Mouse (Mus musculus): ENCODE measurements around the gene Oosp2. TPM values are rescaled to one million over a fixed set of nuclear protein-coding genes. Genes with fewer than 3 reads are reported as not detected.

The Oosp2 gene
- not detected in 2 replicates for polyA plus RNA-seq (2014; fragmentation: Nextera tagmentation; extraction: Ambion mirVana)

DNA sequence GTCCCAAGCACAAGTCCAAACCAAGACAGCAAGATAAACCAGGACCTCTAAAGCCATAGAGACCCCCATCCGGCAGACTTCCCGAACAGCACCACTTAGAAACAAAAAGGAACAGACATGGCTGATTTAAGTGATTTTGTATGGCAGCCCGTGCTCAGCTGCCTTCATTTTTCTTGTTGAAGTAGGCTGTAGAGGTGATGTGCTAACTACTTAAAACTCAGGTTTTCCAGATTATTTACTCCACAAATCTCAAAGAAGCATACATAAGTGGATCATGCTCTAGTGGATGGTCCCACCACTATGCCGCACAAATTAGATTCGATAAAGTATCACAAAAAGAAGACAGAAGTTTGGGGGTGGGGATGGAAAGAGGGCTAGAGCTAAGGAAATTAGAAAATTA, at the start of gene Oosp2:
Gene Oosp2 (minus strand): TSS at position 101 of the 400 bp plus-strand sequence.
- H3K9me3 ChIP-seq (ENCODE audit: control insufficient read depth, low read length), result no peaks in the 10 kb centered on the region
- no peak for DNase-seq (ENCODE audit: low spot score)
- no peaks in the 10 kb centered on the region for H3K36me3 ChIP-seq (replicated peaks; ENCODE audit: control insufficient read depth, insufficient read depth)
- H3K27ac ChIP-seq, result no peak within 1 kb of the TSS
- H3K4me2 ChIP-seq (replicated peaks), result no peak within 1 kb of the TSS
- H3K9ac ChIP-seq, result no peak within 1 kb of the TSS
- ATAC-seq (ENCODE audit: low FRiP score), result no peak
- no peaks in the 10 kb centered on the region for H3K27me3 ChIP-seq (ENCODE audit: control insufficient read depth, insufficient read depth, low read length)
- no peaks in the 10 kb centered on the region for H3K4me1 ChIP-seq (replicated peaks; ENCODE audit: control insufficient read depth, insufficient read depth, low read length)
- 94% methylated on average over 5 of the region's 5 CpGs for WGBS
- H3K4me3 ChIP-seq (replicated peaks; ENCODE audit: low read length), result no peak within 1 kb of the TSS

DNA sequence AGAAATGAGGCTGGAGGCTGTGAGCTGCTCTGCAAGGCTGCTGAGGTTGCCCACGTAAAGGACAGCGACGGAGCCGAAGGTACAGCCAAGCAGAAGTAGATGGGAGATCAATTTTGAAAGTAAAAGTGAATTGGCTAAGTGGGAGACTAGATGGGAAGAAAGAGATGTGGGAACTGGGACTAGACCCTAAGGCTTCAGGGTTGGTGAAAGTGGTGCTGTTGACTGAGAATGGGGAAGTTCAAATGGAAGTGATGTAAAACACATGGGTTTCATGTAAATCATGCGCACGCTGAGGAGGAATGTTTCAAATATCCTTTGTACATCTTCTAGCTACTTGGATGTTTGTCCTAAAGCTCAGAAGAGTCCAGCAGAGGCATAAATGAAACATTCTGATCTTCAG, 38.0 kb upstream of the Oosp2 start:
- H3K27ac ChIP-seq, result no peak overlapping the region
- no peaks in the 10 kb centered on the region for H3K4me1 ChIP-seq (replicated peaks; ENCODE audit: control insufficient read depth, insufficient read depth, low read length)
- WGBS, result 90% methylated on average over 6 of the region's 6 CpGs
- H3K9ac ChIP-seq, result no peak overlapping the region
- no peaks in the 10 kb centered on the region for H3K27me3 ChIP-seq (ENCODE audit: control insufficient read depth, insufficient read depth, low read length)
- H3K4me3 ChIP-seq (replicated peaks; ENCODE audit: low read length), result no peak overlapping the region
- DNase-seq (ENCODE audit: low spot score) (no peak), ATAC-seq (ENCODE audit: low FRiP score) (no peak)
- no peaks in the 10 kb centered on the region for H3K36me3 ChIP-seq (replicated peaks; ENCODE audit: control insufficient read depth, insufficient read depth)
- H3K4me2 ChIP-seq (replicated peaks), result no peak overlapping the region
- no peaks in the 10 kb centered on the region for H3K9me3 ChIP-seq (ENCODE audit: control insufficient read depth, low read length)

DNA sequence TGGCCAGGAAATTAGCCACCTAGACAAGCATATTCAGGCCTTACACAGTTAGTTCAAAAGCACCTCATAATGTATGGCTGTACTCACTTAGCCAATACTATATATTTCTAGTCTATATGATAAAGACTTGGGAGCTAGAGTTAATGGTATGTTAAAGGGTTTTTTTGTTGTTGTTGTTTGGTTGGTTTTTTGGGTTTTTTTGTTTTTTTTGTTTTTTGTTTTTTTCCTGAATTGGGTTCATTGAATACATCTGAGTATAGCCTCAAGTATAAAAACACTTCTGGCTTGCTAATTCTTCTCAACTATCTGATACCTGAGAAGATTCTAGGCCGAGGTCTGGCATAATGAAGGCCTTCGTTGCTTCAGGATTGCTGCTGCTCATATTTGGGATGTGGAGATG, 36.4 kb upstream of the Oosp2 start, which contains the start of gene Oosp3:
Gene Oosp3 (plus strand): TSS at position 301 of the 400 bp plus-strand sequence.
- H3K4me1 ChIP-seq (replicated peaks; ENCODE audit: control insufficient read depth, insufficient read depth, low read length), result no peaks in the 10 kb centered on the region
- no peak within 1 kb of the TSS for H3K4me2 ChIP-seq (replicated peaks)
- H3K27ac ChIP-seq, result no peak within 1 kb of the TSS
- H3K9me3 ChIP-seq (ENCODE audit: control insufficient read depth, low read length), result no peaks in the 10 kb centered on the region
- no peaks in the 10 kb centered on the region for H3K36me3 ChIP-seq (replicated peaks; ENCODE audit: control insufficient read depth, insufficient read depth)
- ATAC-seq (ENCODE audit: low FRiP score), result no peak
- H3K9ac ChIP-seq, result no peak within 1 kb of the TSS
- no peak within 1 kb of the TSS for H3K4me3 ChIP-seq (replicated peaks; ENCODE audit: low read length)
- H3K27me3 ChIP-seq (ENCODE audit: control insufficient read depth, insufficient read depth, low read length), result no peaks in the 10 kb centered on the region
- 85% methylated on average over 2 of the region's 2 CpGs for WGBS
- DNase-seq (ENCODE audit: low spot score), result no peak

DNA sequence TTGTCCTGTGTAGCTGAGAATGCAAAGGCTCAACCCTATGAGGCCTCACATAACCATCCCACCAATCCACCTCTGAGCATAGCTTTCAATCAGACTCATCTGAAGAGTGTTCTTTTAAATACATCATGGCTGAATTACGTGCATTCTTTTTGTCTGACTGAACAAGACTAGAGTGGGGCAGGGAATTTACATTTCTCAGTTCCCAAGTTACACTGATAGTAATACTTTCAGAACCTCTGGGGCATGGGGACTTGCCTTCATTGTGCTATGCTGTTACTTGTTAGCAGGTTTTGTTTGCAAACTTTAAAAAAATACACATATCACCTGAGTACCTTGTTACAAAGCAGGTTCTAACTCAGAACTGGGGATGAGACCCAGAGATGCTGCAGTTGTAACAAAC, 31.1 kb upstream of the Oosp2 start:
- H3K4me2 ChIP-seq (replicated peaks), result no peak overlapping the region
- no peak overlapping the region for H3K4me3 ChIP-seq (replicated peaks; ENCODE audit: low read length)
- DNase-seq (ENCODE audit: low spot score), result no peak
- no peaks in the 10 kb centered on the region for H3K36me3 ChIP-seq (replicated peaks; ENCODE audit: control insufficient read depth, insufficient read depth)
- no peaks in the 10 kb centered on the region for H3K4me1 ChIP-seq (replicated peaks; ENCODE audit: control insufficient read depth, insufficient read depth, low read length)
- WGBS, result 77% methylated on average over 1 of the region's 1 CpGs
- H3K27me3 ChIP-seq (ENCODE audit: control insufficient read depth, insufficient read depth, low read length), result no peaks in the 10 kb centered on the region
- no peak overlapping the region for H3K9ac ChIP-seq
- no peak overlapping the region for H3K27ac ChIP-seq
- ATAC-seq (ENCODE audit: low FRiP score), result no peak
- H3K9me3 ChIP-seq (ENCODE audit: control insufficient read depth, low read length), result no peaks in the 10 kb centered on the region

DNA sequence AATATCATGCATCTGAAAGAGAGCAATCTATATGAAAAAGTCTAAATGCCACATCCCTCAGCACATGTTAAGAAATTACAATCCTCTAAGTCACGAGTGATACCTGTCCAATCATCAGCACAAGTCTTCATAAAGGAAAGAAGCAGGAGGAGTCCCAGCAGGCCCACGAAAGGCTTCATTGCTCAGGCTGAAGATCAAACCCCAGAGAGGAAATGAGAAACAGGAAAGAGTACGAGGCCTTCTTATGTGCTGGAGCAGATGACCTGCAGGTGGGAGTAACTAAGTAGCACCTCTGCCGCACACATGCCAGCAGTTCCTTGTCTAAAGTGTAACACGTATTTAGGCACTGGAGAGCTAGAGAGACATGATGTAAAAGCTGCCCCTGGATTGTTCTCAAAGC, 30.5 kb upstream of the Oosp2 start, which contains the start of gene Oosp1:
Gene Oosp1 (minus strand): TSS at position 312 of the 400 bp plus-strand sequence.
- ATAC-seq (ENCODE audit: low FRiP score), result no peak

DNA sequence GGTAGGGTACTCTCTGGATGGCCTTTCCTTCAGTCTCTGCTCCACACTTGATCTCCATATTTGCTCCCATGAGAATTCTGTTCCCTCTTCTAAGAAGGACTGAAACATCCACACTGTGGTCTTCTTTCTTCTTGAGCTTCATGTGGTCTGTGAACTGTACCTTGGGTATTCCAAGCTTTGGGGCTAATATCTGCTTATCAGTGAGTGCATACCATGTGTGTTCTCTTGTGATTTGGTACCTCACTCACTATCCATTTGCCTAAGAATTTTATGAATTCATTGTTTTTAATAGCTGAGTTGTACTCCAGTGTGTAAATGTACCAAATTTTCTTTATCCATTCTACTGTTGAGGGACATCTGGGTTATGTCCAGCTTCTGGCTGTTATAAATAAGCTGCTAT, 1.2 kb upstream of the Oosp2 start:
- Histone ChIP-seq H3K36me3 (replicated peaks; ENCODE audit: control insufficient read depth, insufficient read depth) (no peaks in the 10 kb centered on the region), H3K4me2 (replicated peaks) (no peak overlapping the region), H3K9ac (no peak overlapping the region), H3K4me1 (replicated peaks; ENCODE audit: control insufficient read depth, insufficient read depth, low read length) (no peaks in the 10 kb centered on the region), H3K4me3 (replicated peaks; ENCODE audit: low read length) (no peak overlapping the region), H3K27ac (no peak overlapping the region), H3K27me3 (ENCODE audit: control insufficient read depth, insufficient read depth, low read length) (no peaks in the 10 kb centered on the region), H3K9me3 (ENCODE audit: control insufficient read depth, low read length) (no peaks in the 10 kb centered on the region)
- DNase-seq (ENCODE audit: low spot score) (no peak), ATAC-seq (ENCODE audit: low FRiP score) (no peak)

More for the DNA sequence above, 30.5 kb upstream of the Oosp2 start, which contains the start of gene Oosp1:
- no peak within 1 kb of the TSS for H3K27ac ChIP-seq
- WGBS, result 82% methylated on average over 5 of the region's 5 CpGs
- no peak for DNase-seq (ENCODE audit: low spot score)
- no peaks in the 10 kb centered on the region for H3K4me1 ChIP-seq (replicated peaks; ENCODE audit: control insufficient read depth, insufficient read depth, low read length)
- no peaks in the 10 kb centered on the region for H3K9me3 ChIP-seq (ENCODE audit: control insufficient read depth, low read length)
- no peak within 1 kb of the TSS for H3K9ac ChIP-seq
- no peak within 1 kb of the TSS for H3K4me2 ChIP-seq (replicated peaks)
- H3K27me3 ChIP-seq (ENCODE audit: control insufficient read depth, insufficient read depth, low read length), result no peaks in the 10 kb centered on the region
- H3K4me3 ChIP-seq (replicated peaks; ENCODE audit: low read length), result no peak within 1 kb of the TSS
- H3K36me3 ChIP-seq (replicated peaks; ENCODE audit: control insufficient read depth, insufficient read depth), result no peaks in the 10 kb centered on the region

DNA sequence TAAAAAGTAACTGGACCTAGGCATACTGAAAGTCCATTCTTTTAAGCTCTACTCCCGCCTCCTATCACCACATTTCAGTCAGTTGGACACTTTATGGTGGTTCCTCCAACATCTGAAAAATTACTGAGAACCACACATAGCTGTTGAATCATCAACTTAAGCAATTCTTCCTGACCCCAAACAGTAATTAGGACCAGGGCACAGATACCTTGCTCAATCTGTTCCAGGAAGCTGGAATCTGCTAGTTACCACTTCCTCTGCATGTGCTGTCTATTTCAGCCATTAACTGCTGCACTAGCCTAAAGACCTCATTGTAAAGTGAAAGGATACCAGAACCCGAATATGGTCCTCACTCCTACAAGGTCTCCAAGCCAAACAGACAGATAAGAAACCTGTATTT, 1.2 kb downstream of the Oosp2 start:
- WGBS, result 79% methylated on average over 2 of the region's 2 CpGs
- ATAC-seq (ENCODE audit: low FRiP score), result no peak
- no peaks in the 10 kb centered on the region for H3K27me3 ChIP-seq (ENCODE audit: control insufficient read depth, insufficient read depth, low read length)
- no peak overlapping the region for H3K27ac ChIP-seq
- DNase-seq (ENCODE audit: low spot score), result no peak
- no peak overlapping the region for H3K4me2 ChIP-seq (replicated peaks)
- no peaks in the 10 kb centered on the region for H3K4me1 ChIP-seq (replicated peaks; ENCODE audit: control insufficient read depth, insufficient read depth, low read length)
- H3K4me3 ChIP-seq (replicated peaks; ENCODE audit: low read length), result no peak overlapping the region
- H3K9me3 ChIP-seq (ENCODE audit: control insufficient read depth, low read length), result no peaks in the 10 kb centered on the region
- H3K9ac ChIP-seq, result no peak overlapping the region
- H3K36me3 ChIP-seq (replicated peaks; ENCODE audit: control insufficient read depth, insufficient read depth), result no peaks in the 10 kb centered on the region

DNA sequence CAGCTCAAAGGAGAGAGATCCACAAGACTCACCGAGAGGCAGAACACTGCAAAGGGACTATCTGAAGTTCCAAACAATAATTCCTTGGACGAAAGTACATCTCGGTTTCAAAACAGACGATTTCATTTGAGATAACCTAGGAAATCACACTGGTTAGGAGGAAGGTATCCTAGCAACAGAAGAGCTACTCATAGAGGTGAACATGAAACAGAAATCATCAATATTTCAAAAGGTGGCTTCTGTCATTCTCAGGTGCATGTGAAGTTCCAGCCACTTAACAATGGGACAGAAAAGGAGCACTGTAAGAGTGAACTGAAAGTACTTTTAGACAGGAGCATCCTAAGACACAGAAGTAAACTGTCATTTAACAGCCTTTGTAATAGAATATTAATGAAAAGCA, 10.8 kb downstream of the Oosp2 start:
- no peaks in the 10 kb centered on the region for H3K4me1 ChIP-seq (replicated peaks; ENCODE audit: control insufficient read depth, insufficient read depth, low read length)
- 87% methylated on average over 4 of the region's 4 CpGs for WGBS
- H3K27me3 ChIP-seq (ENCODE audit: control insufficient read depth, insufficient read depth, low read length), result no peaks in the 10 kb centered on the region
- no peak overlapping the region for H3K4me3 ChIP-seq (replicated peaks; ENCODE audit: low read length)
- H3K9ac ChIP-seq, result no peak overlapping the region
- H3K36me3 ChIP-seq (replicated peaks; ENCODE audit: control insufficient read depth, insufficient read depth), result no peaks in the 10 kb centered on the region
- H3K4me2 ChIP-seq (replicated peaks), result no peak overlapping the region
- no peaks in the 10 kb centered on the region for H3K9me3 ChIP-seq (ENCODE audit: control insufficient read depth, low read length)
- ATAC-seq (ENCODE audit: low FRiP score) (no peak), DNase-seq (ENCODE audit: low spot score) (no peak)
- H3K27ac ChIP-seq, result no peak overlapping the region

DNA sequence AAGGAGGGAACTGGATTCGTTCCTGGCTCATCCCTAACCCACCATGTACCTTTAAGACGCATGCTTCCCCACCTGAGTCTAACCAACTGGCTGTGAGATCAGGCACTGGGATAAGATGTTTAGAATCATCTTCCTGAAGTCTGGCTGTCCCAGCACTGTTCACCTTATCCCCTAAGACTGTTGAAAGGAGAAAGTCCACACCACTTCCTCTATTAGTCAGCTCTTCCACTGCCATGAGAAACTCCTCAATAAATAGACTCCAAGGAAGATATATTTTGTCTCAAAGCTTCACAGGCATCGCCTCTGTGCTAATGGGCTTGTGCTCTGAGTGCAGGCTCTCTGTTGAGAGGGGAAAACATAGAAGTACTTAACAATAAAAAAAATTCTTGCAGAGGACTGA, 14.2 kb downstream of the Oosp2 start:
- Histone ChIP-seq H3K27me3 (ENCODE audit: control insufficient read depth, insufficient read depth, low read length) (no peaks in the 10 kb centered on the region), H3K4me2 (replicated peaks) (no peak overlapping the region), H3K4me3 (replicated peaks; ENCODE audit: low read length) (no peak overlapping the region), H3K9me3 (ENCODE audit: control insufficient read depth, low read length) (no peaks in the 10 kb centered on the region), H3K4me1 (replicated peaks; ENCODE audit: control insufficient read depth, insufficient read depth, low read length) (no peaks in the 10 kb centered on the region), H3K36me3 (replicated peaks; ENCODE audit: control insufficient read depth, insufficient read depth) (no peaks in the 10 kb centered on the region), H3K27ac (no peak overlapping the region), H3K9ac (no peak overlapping the region)
- ATAC-seq (ENCODE audit: low FRiP score) (no peak), DNase-seq (ENCODE audit: low spot score) (no peak)
- 88% methylated on average over 3 of the region's 3 CpGs for WGBS

DNA sequence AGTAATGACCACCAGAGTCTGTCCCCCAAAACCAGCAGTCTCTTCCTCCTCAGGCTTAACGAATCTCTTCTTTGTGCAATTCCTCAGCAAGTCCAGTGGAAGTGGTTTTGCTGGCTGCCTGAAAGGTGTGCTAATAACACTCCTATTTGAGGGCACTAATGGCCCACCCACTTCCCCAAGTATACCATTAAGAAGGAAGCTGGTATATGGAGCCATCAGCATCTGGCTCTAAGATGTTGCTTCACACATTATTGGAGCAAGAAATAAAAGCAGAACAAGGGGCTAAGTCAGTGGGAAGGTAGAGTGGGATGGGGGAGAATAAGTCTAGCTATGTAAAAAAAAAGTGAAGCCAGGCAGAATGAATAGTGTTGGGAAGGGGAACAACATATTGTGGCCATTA, 19.6 kb downstream of the Oosp2 start, which contains the start of gene Ms4a3:
Gene Ms4a3 (minus strand): TSS at position 120 of the 400 bp plus-strand sequence.
- no peaks in the 10 kb centered on the region for H3K27me3 ChIP-seq (ENCODE audit: control insufficient read depth, insufficient read depth, low read length)
- H3K4me3 ChIP-seq (replicated peaks; ENCODE audit: low read length), result no peak within 1 kb of the TSS
- H3K9me3 ChIP-seq (ENCODE audit: control insufficient read depth, low read length), result no peaks in the 10 kb centered on the region
- no peaks in the 10 kb centered on the region for H3K36me3 ChIP-seq (replicated peaks; ENCODE audit: control insufficient read depth, insufficient read depth)
- no peaks in the 10 kb centered on the region for H3K4me1 ChIP-seq (replicated peaks; ENCODE audit: control insufficient read depth, insufficient read depth, low read length)
- DNase-seq (ENCODE audit: low spot score), result no peak
- no peak within 1 kb of the TSS for H3K9ac ChIP-seq
- no peak for ATAC-seq (ENCODE audit: low FRiP score)
- no peak within 1 kb of the TSS for H3K4me2 ChIP-seq (replicated peaks)
- H3K27ac ChIP-seq, result no peak within 1 kb of the TSS
- 73% methylated on average over 1 of the region's 1 CpGs for WGBS

All from hindbrain, embryonic 14.5 days (tissue).